Mouse (Mus musculus) 3T3-L1 (cell line): ENCODE measurements around the gene Tsc22d4.
A peak's percentile ranks its signal among the peaks of the same experiment; 100 is the strongest.
"Not testable (repeated sequence)": the region's sequence is repeated elsewhere in the genome, so short reads cannot be mapped to it uniquely, and the experiment has no call there.

ENCODE experiments used
- DNase-seq: peaks from one replicate; pipeline ENCODE4 v3.0.0-alpha.2; 2015; ENCODE audit warnings: low read depth, low spot score

The Tsc22d4 gene

GRCm38 (mm10) chr5:137745214-137746171, at the start of gene Tsc22d4:
TSS of gene Tsc22d4 (plus strand) at chr5:137745730.
- DNase-seq, result peak; percentile 95

- no peak for DNase-seq
Measured at GRCm38 (mm10) chr5:137695930-137696329, 49.6 kb upstream of the Tsc22d4 start.

- DNase-seq, result peak; percentile 31
Measured at GRCm38 (mm10) chr5:137699080-137699479, 46.5 kb upstream of the Tsc22d4 start.

- no peak for DNase-seq
Measured at GRCm38 (mm10) chr5:137699850-137700249, 45.7 kb upstream of the Tsc22d4 start.

GRCm38 (mm10) chr5:137705242-137705641, 40.3 kb upstream of the Tsc22d4 start:
- DNase-seq, result no peak

- peak; percentile 53 for DNase-seq
Measured at GRCm38 (mm10) chr5:137706913-137707633, 38.5 kb upstream of the Tsc22d4 start.

- DNase-seq, result no peak
Measured at GRCm38 (mm10) chr5:137713454-137713853, 32.1 kb upstream of the Tsc22d4 start.

- DNase-seq, result no peak
Measured at GRCm38 (mm10) chr5:137715685-137716084, 29.8 kb upstream of the Tsc22d4 start.

GRCm38 (mm10) chr5:137718020-137718790, 27.3 kb upstream of the Tsc22d4 start:
- no peak for DNase-seq

GRCm38 (mm10) chr5:137719088-137719487, 26.4 kb upstream of the Tsc22d4 start:
- DNase-seq, result peak; percentile 69

- not testable (repeated sequence) for DNase-seq
Measured at GRCm38 (mm10) chr5:137720558-137721164, 24.9 kb upstream of the Tsc22d4 start.

- no peak for DNase-seq
Measured at GRCm38 (mm10) chr5:137723840-137724239, 21.7 kb upstream of the Tsc22d4 start.

- no peak for DNase-seq
Measured at GRCm38 (mm10) chr5:137726767-137727166, 18.8 kb upstream of the Tsc22d4 start.

GRCm38 (mm10) chr5:137733638-137734288, 11.8 kb upstream of the Tsc22d4 start:
- DNase-seq, result no peak

GRCm38 (mm10) chr5:137734289-137735061, 11.1 kb upstream of the Tsc22d4 start:
- no peak for DNase-seq

GRCm38 (mm10) chr5:137737400-137737940, 8.1 kb upstream of the Tsc22d4 start:
- no peak for DNase-seq

GRCm38 (mm10) chr5:137738516-137738915, 7.0 kb upstream of the Tsc22d4 start:
- DNase-seq, result peak; percentile 88

- no peak for DNase-seq
Measured at GRCm38 (mm10) chr5:137739471-137739870, 6.1 kb upstream of the Tsc22d4 start.

- DNase-seq, result no peak
Measured at GRCm38 (mm10) chr5:137740506-137740905, 5.0 kb upstream of the Tsc22d4 start.
